Mouse (Mus musculus) erythroblast, embryonic 14.5 days (primary cell): ENCODE measurements around the gene Acsl4. TPM values are rescaled to one million over a fixed set of nuclear protein-coding genes. Genes with fewer than 3 reads are reported as not detected.

Experiments used
- H3K27me3 ChIP-seq: 2 replicates; pipeline ENCODE4 v1.6.1; 2012; ENCODE audit warnings: inconsistent platforms; ENCODE audit not compliant: control insufficient read depth
- H3K36me3 ChIP-seq: 2 replicates; pipeline ENCODE4 v1.6.1; 2012; ENCODE audit warnings: mild to moderate bottlenecking, inconsistent platforms; ENCODE audit not compliant: control insufficient read depth
- H3K4me1 ChIP-seq: 2 replicates; pipeline ENCODE4 v1.6.1; 2012; ENCODE audit warnings: inconsistent platforms; ENCODE audit not compliant: control insufficient read depth
- H3K4me3 ChIP-seq: replicated peaks from 2 replicates; pipeline ENCODE3; 2012; ENCODE audit warnings: moderate library complexity, mild to moderate bottlenecking, inconsistent platforms
- H3K9me3 ChIP-seq: 2 replicates; pipeline ENCODE4 v1.6.1; 2012; ENCODE audit warnings: low read length, inconsistent platforms, mixed read lengths; ENCODE audit not compliant: control insufficient read depth
- GATA1 ChIP-seq: IDR thresholded peaks from 2 replicates; pipeline ENCODE4 v1.6.1; 2012; ENCODE audit warnings: low read length, inconsistent platforms, mixed read lengths
- TAL1 ChIP-seq: IDR thresholded peaks from 3 replicates; pipeline ENCODE4 v1.6.1; 2012; ENCODE audit warnings: low read length, inconsistent platforms, mixed read lengths
- polyA plus RNA-seq: library from polyadenylated mRNA; stranded (reverse); fragments of >175 nt; gene quantifications from 2 replicates; pipeline ENCODE4 v1.2.3, GENCODE M21; 2012

Acsl4 gene
- polyA plus RNA-seq, 1 experiment, result 0.04 TPM

GRCm38 (mm10) chrX:142314307-142315024 lies 75.9 kb downstream of the Acsl4 start:
- Histone ChIP-seq H3K4me1 (no peaks in the 10 kb centered on the region), H3K27me3 (no peaks in the 10 kb centered on the region), H3K4me3 (no peak overlapping the region), H3K36me3 (no peaks in the 10 kb centered on the region), H3K9me3 (no peaks in the 10 kb centered on the region)
- no peak for TF ChIP-seq GATA1
- TF ChIP-seq TAL1, result no peak

- H3K4me3 ChIP-seq, result no peak overlapping the region
- no peaks in the 10 kb centered on the region for H3K4me1 ChIP-seq
- H3K27me3 ChIP-seq, result peaks cover 21% of the 10 kb centered on the region
- no peak for TF ChIP-seq TAL1
- TF ChIP-seq GATA1, result no peak
- no peaks in the 10 kb centered on the region for H3K36me3 ChIP-seq
- H3K9me3 ChIP-seq, result peaks cover 4% of the 10 kb centered on the region; the same call in 1 of the 2 replicates
Measured at GRCm38 (mm10) chrX:142310431-142310830, 79.9 kb downstream of the Acsl4 start.

DNA sequence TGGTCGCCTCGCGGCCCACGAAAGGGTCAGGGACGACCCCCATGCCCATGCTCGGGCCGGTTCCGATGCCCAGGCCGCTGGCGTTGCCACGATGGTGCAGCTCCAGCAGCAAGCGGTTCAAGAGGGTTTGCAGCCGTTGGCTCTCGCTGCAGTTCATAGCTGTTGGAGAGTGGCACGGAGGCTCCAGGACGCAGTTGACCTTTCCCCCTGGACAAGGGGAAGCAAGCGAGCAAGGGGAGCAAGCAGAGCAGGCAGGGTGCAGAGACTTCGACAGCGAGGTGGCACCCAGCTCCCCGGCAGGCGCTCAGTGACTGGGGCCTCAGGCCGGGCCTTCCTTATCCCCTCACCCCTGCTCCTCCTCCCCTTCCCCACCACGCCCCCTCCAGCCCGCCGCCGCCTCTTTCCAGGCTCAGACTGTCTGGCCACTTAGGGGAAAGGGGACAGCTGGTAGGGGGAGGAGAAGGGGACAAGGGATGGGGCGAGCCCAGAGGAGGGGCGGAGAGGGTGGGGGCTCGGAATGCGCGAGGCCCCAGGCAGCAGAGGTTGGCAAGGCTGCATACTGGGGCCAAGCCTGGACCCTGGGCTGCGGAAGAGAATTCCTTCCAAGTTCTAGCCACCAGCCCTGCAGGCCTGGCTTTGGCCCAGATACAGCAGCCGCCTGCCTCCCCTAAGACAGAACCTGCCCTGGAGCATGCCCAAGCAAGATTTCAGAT lies 84.3 kb downstream of the Acsl4 start, which contains the start of gene Kcne1l:
Gene Kcne1l (minus strand): TSS at position 426 of the 713 bp plus-strand sequence.
- TF ChIP-seq GATA1 (no peak), TAL1 (no peak)
- Histone ChIP-seq H3K9me3 (peaks cover 5% of the 10 kb centered on the region; the same call in 1 of the 2 replicates), H3K4me1 (no peaks in the 10 kb centered on the region), H3K4me3 (no peak within 1 kb of the TSS), H3K36me3 (no peaks in the 10 kb centered on the region), H3K27me3 (peaks cover 35% of the 10 kb centered on the region)

DNA sequence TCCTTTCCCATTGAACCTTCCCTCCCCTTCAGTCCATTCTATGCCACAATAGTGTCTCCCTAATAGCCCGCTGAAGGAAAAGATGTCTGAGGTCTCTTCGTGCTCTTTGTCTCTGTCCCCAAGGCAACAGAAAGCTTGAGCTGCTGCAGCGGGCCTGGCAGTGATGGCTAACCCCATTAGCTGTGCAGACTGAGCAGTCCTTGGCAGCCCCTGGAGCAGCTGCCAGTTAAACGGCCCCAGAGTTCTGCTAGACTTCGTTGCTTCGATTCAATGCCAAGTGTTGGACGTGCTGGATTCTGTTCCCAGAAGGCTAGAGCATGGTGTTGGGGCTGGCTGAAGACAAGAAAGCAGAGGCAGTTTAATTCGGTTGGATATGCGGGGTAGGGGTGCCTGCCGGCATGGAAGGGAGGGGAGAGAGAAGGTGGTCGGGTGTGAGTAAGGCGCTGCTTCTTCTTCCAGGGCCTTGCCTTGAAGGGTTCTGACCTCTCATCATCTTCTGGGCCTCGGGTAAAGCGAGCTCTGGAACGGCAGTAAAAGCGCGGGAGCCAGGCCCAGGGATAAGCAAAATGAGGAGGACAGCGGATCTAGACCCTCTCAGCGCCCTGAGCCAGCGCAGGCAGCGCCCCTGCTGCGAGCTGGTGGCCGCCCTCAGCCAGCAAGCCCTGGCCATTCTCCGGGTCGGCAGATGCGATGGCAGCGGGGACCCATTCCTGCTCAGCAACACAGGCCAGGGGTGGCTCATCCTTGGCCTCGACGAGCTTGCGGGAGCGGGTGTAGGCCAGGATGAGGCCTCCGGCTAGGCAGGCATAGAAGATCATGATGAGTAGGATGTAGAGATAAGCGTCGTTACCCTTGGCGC lies 85.1 kb downstream of the Acsl4 start:
- Histone ChIP-seq H3K4me1 (no peaks in the 10 kb centered on the region), H3K27me3 (peaks cover 35% of the 10 kb centered on the region), H3K9me3 (peaks cover 5% of the 10 kb centered on the region; the same call in 1 of the 2 replicates), H3K36me3 (no peaks in the 10 kb centered on the region), H3K4me3 (no peak overlapping the region)
- TF ChIP-seq TAL1 (no peak), GATA1 (no peak)

DNA sequence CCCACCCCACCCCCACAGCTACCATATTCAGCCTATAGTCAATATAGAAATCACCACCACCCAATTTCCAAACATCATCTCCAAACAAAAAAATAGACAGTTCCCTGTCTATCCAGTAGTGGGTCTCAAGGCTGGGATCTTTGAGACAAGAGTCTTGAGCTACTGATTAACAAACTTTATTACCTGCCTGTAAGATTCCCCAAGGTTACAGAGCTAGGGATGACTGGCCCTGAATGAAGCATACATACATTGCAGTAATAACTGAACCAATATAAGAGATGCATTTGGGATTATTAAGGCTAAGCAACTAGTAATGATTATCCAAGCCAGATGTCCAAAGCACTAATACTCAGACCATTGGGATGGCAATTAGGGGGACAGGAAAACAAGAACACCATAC lies 85.7 kb downstream of the Acsl4 start:
- H3K4me1 ChIP-seq, result no peaks in the 10 kb centered on the region
- no peak overlapping the region for H3K4me3 ChIP-seq
- H3K27me3 ChIP-seq, result peaks cover 35% of the 10 kb centered on the region
- no peaks in the 10 kb centered on the region for H3K36me3 ChIP-seq
- H3K9me3 ChIP-seq, result peaks cover 5% of the 10 kb centered on the region; the same call in 1 of the 2 replicates
- no peak for TF ChIP-seq TAL1
- TF ChIP-seq GATA1, result no peak

DNA sequence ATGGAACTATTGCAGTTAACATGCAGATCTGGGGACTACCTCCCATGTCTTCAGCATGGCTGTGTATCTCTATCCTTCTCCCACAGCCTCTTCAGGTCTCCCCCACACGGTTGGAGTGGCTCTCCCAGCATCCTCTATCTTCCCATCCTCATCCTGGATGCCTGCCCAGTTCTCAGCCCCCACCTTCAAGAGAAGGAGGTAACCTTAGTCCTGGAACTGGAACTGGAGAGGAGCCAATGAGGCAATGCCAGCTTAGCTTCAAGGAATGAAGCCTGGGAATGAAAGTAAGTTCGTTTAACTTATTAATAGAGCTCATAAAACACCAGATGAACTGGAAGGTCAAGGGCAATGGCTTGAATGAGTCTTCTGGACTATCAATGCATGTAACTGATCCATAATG lies 86.9 kb downstream of the Acsl4 start:
- Histone ChIP-seq H3K4me1 (no peaks in the 10 kb centered on the region), H3K36me3 (no peaks in the 10 kb centered on the region), H3K4me3 (no peak overlapping the region), H3K27me3 (peaks cover 35% of the 10 kb centered on the region), H3K9me3 (peaks cover 5% of the 10 kb centered on the region; the same call in 1 of the 2 replicates)
- TF ChIP-seq TAL1 (no peak), GATA1 (no peak)

GRCm38 (mm10) chrX:142285905-142286304 lies 104.4 kb downstream of the Acsl4 start:
- no peaks in the 10 kb centered on the region for H3K36me3 ChIP-seq
- TF ChIP-seq GATA1, result no peak
- TF ChIP-seq TAL1, result no peak
- no peaks in the 10 kb centered on the region for H3K27me3 ChIP-seq
- no peaks in the 10 kb centered on the region for H3K9me3 ChIP-seq
- no peak overlapping the region for H3K4me3 ChIP-seq
- H3K4me1 ChIP-seq, result no peaks in the 10 kb centered on the region

GRCm38 (mm10) chrX:142276573-142276972 lies 113.8 kb downstream of the Acsl4 start:
- Histone ChIP-seq H3K27me3 (no peaks in the 10 kb centered on the region), H3K4me3 (no peak overlapping the region), H3K36me3 (no peaks in the 10 kb centered on the region), H3K9me3 (no peaks in the 10 kb centered on the region), H3K4me1 (no peaks in the 10 kb centered on the region)
- TF ChIP-seq TAL1 (no peak), GATA1 (no peak)

DNA sequence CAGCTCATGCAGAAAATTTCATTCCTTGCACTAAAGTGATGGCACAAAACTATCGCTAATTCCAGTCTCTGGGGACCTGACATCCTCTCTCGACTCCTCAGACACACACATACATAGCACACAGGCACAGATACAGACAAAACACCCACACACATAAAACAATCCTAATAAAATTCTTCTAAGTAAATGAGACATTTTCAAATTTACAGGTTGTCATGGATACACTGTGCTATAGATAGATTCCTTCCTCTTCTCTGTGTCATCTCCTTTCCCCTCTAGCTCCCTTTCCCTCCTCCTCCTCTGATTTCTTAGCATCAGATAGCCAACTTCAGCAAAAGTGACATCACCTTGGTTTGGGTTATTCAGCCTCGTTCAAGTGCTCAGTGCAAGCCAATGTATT lies 114.3 kb downstream of the Acsl4 start:
- no peaks in the 10 kb centered on the region for H3K36me3 ChIP-seq
- H3K27me3 ChIP-seq, result no peaks in the 10 kb centered on the region
- H3K4me3 ChIP-seq, result no peak overlapping the region
- H3K4me1 ChIP-seq, result no peaks in the 10 kb centered on the region
- no peaks in the 10 kb centered on the region for H3K9me3 ChIP-seq
- TF ChIP-seq TAL1, result no peak
- no peak for TF ChIP-seq GATA1

Other genes with a start within 250 kb of the Acsl4 start
- gene Gucy2f, start 193.6 kb downstream of the Acsl4 start, polyA plus RNA-seq, result not detected in 2 replicates
- 0.03 TPM in 1 of 2 replicates, not detected in the other for gene Nxt2, start 163.8 kb downstream of the Acsl4 start, polyA plus RNA-seq
- not detected in 2 replicates for gene Kcne1l, start 84.2 kb downstream of the Acsl4 start, polyA plus RNA-seq